Mouse (Mus musculus) midbrain, embryonic 10.5 days (tissue): ENCODE measurements at regions not wholly inside any gene's neighbourhood (a gene's known extent, or its start where the extent isn't known, plus 50 kb on each side); places are given as distances from the start of the nearest gene placed in this dataset.

Experiments
- DNase-seq: peaks from one replicate; pipeline ENCODE4 v3.0.0-alpha.2; 2017; ENCODE audit warnings: low spot score
- H3K27ac ChIP-seq: fragments of 300-500 bp; sonication (generic); replicated peaks from 2 replicates; pipeline ENCODE4 v1.5.1; 2016; ENCODE audit warnings: mild to moderate bottlenecking
- H3K27me3 ChIP-seq: fragments of 300-500 bp; sonication (generic); 2 replicates; pipeline ENCODE4 v1.6.1; 2016; ENCODE audit warnings: low read depth, mild to moderate bottlenecking; ENCODE audit not compliant: poor library complexity, severe bottlenecking
- H3K36me3 ChIP-seq: fragments of 300-500 bp; sonication (generic); 2 replicates; pipeline ENCODE4 v1.6.1; 2016; ENCODE audit warnings: mild to moderate bottlenecking, moderate library complexity
- H3K4me1 ChIP-seq: fragments of 300-500 bp; sonication (generic); 2 replicates; pipeline ENCODE4 v1.6.1; 2016
- H3K4me3 ChIP-seq: fragments of 300-500 bp; sonication (generic); 2 replicates; pipeline ENCODE4 v1.5.1; 2016; ENCODE audit warnings: mild to moderate bottlenecking, moderate library complexity
- H3K9me3 ChIP-seq: fragments of 300-500 bp; sonication (generic); replicated peaks from 2 replicates; pipeline ENCODE4 v1.6.1; 2016; ENCODE audit warnings: mild to moderate bottlenecking
- WGBS: fragments of 180-500 bp; shearing (Covaris S2); methylation state at CpG from one replicate; pipeline ENCODE4 v1.1.7; 2016; 5-methylcytosine and 5-hydroxymethylcytosine counted together

GRCm38 (mm10) chr2:125016946-125017345, 51.0 kb upstream of the Slc24a5 start:
- Histone ChIP-seq H3K36me3 (no peaks in the 10 kb centered on the region), H3K27ac (no peak overlapping the region), H3K4me3 (no peak overlapping the region), H3K9me3 (no peaks in the 10 kb centered on the region), H3K4me1 (no peaks in the 10 kb centered on the region), H3K27me3 (no peaks in the 10 kb centered on the region)
- no peak for DNase-seq
- WGBS = 95% methylated on average over 1 of the region's 1 CpGs
